Mouse (Mus musculus) retina, embryonic 14.5 days (tissue): ENCODE results near the gene Alkbh8.
"Not testable (repeated sequence)": the region's sequence is repeated elsewhere in the genome, so short reads cannot be mapped to it uniquely, and the experiment has no call there.

Experiments
- DNase-seq: peaks from one replicate; pipeline ENCODE4 v3.0.0-alpha.2; 2015; ENCODE audit warnings: low spot score

Gene Alkbh8

DNA sequence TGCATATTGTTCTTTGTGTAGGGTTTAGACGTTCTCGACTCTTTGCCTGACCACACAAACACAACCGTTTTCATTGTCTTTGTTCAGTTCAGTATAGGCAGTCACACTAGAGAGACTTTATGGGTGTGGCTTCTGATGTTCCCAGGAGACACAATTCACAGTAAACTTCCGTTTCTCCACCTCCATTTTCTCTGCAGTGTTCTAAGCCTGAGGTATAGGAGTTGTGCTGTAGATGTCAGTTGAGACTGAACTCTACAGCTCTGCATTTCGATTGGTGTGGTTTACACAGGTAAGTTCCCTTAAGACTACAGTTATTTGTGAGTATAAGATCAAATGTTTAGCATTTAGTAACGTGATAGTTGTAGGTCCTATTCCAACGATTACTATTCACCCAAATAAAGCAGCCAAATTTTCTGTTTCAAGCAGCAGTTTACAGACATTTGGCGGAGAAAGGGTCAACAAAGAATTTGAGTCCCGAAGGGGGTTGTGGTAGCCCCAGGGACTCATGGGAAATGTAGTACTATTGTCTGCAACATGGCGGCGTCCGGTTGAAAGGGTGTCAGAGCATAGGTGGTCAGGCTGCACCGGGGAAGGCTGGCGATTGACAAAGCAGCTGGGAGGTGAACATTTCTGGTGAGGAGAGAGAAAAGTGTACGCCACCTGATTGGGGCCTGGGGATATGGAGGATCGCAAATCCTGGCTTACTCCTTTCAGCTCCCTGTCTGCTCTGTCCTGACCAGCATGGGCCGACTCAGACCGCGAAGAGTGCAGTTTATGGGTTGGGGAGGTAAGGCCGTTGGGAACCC, at the start of gene Alkbh8:
Gene Alkbh8 (plus strand): TSS at position 179 of the 806 bp plus-strand sequence.
- peak; percentile 91 for DNase-seq

DNA sequence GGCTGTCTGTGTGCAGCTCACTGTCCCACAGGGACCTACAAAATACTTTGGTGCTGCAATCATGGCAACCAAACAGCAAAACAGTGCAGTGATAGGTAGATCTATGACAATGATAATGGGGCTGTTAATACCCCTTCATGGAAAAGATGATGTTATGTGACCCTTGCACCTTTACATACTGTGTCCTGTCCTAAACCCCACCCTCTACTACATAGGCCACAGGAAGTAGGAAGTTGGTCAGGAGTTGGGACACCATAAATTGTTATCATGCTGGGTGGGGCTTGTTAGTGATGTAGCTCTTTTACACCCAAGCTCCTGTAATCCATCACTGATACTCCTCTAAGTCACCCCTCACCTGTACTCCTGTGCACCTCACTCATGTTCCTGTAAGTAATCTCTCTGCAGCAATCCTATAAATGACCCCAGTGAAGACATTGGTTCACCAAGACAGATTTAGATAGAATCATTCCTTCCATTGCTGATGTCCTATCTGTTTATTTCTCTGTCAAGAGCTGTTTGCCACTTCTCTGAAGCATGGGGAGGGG, 25.6 kb upstream of the Alkbh8 start:
- DNase-seq: no peak

DNA sequence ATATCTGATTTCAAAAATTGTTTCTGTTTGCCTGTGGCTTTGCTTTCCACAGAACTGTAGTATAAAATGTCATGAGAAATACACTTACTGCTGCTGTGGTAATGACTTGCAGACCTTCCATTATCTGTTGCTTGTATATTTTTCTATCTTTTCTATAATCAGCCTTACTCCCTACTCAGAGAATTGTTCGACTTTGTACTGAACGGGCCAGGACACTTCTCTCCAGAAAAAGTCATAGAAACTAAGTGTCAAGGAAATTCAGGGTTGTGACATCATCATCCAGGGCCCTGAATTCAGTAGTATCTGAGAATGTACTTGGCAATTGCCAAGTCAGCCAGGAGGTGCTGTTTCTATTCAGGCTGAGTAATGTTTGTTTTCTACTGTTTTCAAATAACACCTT, 24.9 kb upstream of the Alkbh8 start:
- DNase-seq: no peak

DNA sequence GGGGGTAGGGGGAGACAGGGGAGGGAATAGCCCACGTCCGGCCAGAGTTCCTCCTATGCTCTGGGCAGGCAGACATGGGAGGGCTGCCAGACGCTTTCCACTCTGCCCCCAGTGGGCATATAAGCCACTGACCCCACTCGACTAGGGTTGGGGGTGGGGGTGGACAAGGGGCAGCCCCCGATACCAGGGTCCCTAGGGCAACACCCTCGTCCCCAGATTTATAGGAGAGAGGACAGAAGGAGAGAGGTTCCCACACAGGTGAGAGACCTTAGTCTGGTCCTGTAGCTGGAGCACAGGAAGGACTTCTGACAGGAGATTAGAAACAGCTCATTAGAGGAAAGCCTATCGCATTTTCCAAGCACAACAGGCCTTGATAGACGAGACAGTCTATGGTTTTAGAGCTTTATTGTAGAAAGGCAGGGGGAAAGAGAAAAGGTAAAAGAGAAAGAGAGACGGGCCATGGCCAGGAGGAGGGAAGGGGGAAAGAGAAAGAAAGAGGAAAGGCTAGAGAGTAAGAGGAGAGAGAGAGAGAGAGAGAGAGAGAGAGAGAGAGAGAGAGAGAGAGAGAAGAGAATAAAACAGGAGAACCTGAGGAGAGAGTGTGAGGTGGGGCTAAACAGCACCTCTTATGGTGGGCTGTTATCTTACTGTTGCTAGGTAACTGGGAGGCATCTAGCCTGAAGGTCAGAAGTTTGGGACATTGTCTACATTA, 7.4 kb upstream of the Alkbh8 start:
- not testable (repeated sequence) for DNase-seq

DNA sequence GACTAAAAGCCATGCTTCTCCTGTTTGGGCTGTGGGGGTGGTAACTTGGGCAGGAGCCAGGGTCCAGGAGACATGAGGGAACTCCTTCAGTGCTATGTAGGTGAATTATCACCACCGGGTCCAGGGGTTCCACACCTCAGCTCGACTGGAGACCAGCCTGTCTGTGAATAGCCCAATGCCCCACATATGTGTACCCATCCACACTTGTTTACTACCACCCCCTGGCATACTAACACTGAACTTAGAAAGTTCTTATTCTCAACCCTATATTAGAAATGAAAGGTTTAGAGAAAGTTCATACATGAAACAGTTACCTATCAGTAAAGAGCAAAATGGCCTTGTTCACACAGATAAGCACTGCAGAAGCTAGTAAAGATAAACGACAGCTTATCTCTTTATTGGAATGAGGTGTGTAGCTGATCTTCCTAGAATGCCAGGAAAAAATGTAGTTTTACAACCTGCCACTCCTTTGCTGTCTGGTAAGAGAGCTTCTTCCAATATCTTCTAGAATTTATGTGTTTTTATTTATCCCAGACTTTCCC, 6.8 kb upstream of the Alkbh8 start:
- DNase-seq: no peak

- DNase-seq: no peak
Observed at GRCm38 (mm10) chr9:3330319-3330718, 4.6 kb upstream of the Alkbh8 start.

DNA sequence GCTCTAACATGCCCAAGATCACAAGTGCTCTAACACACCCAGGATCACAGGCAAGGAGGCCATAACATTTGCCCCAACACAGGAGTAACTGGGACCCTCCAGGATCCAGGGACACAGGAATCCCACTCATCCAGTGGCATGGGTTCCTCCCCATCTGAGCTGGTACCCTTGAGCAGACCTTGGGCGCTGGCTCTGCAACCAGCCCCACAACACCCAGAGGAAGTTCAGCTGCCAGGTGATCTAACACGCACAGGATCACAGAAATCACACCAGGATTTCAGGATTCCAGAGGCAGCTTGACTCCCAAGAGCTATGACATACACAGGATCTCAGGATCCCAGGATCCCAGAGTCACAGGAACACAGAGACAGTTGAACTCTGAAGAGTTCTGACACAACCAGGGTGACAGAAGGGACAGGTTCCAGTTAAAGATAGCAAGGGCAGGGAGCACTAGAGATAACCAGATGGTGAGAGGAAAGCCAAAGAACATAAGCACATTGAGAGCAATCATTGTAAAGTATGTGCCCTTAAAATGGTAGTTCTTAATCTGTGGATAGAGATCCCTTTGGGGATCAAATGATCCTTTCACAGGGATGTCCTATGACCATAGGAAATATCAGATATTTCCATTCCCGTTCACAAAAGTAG, 4.1 kb upstream of the Alkbh8 start:
- DNase-seq: no peak

GRCm38 (mm10) chr9:3336661-3337060, 1.7 kb downstream of the Alkbh8 start:
- DNase-seq: no peak

DNA sequence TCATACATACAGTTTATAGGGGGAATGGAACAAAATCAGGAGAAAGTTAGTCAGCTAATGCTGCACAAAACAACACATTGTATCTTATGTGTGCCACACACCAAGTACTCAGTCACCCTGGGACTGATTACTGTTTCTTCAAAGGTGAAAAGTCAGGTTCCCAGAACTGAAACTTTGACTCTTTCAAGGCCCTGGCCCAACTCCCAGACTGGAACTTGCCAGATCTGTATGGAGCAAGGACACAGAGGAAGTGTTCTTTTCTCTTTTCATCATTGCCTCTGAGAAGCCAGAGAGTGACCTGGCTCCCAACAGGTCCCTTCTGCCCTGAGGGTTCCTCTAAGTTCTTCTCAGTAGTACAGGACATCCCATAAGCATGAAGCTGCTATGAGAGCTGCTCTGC, 10.2 kb downstream of the Alkbh8 start:
- no peak for DNase-seq

DNA sequence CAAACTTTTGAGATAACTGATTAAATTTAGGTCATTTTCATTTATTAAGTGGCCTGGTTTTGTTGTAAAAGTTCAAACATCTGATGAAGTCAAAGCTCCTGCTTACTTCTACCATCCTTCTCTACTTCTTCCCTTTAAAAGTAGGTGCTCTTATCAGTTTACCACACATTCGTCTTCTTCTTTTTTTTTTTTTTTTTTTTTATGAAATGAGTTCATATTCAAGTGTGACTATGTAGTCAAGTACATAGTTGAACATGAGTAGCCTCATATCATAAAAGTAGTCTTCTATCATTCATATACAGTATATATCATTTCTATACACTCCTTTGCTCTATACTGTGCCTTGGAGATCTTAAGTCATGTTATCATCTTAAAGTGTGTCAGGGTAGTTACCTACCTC, 11.0 kb downstream of the Alkbh8 start:
- no peak for DNase-seq

- DNase-seq: no peak
Observed at GRCm38 (mm10) chr9:3350056-3350455, 15.1 kb downstream of the Alkbh8 start.

GRCm38 (mm10) chr9:3376323-3376722, 41.4 kb downstream of the Alkbh8 start:
- DNase-seq: not testable (repeated sequence)

DNA sequence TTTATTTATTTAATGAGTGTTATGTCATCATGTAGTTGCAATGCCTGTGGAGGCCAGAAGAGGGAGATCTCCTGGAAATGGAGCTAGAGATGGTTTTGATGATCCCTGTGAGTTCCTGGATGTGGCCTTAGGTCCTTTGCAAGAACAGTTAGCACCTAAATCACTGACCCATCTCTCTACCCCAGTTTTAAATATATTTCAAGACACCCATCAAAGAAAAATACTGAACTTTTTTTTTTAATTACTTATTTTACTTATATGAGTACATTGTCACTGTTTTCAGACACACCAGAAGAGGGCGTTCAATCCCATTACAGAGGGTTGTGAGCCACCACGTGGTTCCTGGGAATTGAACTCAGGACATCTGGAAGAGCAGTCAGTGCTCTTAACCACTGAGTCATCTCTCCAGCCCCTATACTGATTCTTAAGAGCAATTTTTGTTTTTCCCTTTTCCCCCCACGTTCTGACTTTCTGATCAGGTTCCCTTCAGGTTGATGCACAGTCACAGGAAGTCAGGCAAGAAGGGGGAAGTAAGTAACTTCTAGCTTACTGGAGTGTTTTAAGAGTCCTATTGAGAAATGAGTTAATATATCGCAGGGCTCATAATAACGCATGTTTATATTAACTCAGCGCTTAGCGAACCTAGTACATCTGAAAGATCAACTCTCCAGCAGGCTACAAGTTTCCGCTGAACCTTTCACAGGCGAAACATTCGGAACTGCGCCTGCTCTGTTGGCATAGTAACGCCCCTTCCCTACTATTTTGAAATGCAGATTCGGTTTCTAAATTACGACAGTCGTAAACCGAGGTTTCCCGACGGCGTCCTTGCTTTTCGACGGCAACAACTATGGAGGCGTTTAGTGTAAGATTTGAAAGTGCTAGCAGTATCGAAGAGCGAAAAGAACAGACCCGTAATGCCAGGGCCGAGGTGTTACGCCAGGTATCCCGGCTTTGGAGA, 68.6 kb downstream of the Alkbh8 start, which contains the start of gene Cwf19l2:
Gene Cwf19l2 (plus strand): TSS at position 342 of the 958 bp plus-strand sequence.
- DNase-seq: peak; percentile 94

- DNase-seq: peak; percentile 48
Observed at GRCm38 (mm10) chr9:3404372-3404771, 69.4 kb downstream of the Alkbh8 start.

DNA sequence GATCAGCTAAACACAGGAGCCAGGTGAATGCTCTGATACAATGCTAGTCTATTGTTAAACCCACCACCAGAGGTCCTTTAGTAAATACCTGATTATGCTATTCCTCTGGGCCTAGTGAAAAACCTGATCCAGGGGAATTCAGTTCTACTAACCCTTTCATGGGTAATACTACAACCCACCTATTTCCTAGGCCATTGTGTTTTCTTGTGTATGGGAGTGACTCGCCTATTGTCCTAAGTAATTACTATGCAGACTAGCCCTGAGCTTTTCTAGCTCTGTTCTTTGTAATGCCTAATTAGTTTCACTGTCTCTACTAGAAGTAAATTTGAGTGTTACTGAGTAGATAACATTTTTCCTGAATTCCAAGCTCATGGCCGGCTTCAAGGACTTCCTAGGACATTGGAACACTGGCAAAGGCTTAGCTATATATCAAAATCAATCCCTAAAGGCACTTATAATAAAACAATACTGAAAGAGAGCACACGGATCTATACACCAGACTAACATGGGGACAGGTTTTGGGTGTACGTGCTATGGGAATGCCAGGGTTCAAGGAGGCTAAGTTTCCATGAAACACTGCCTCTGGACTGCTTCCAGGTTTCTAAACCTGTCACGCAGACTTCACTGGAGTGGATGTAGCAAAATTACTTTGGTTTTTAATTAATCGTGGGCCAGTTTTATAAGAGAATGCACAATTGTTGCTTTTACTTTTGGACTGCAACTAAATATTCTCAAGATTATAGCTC, 104.8 kb downstream of the Alkbh8 start:
- not testable (repeated sequence) for DNase-seq
